Mouse (Mus musculus) left cerebral cortex, adult 11 months (tissue): ENCODE measurements around the gene Eif2ak2.
A peak's percentile ranks its signal among the peaks of the same experiment; 100 is the strongest.

Source experiments
- DNase-seq: peaks from one replicate; pipeline ENCODE4 v3.0.0; 2022; ENCODE audit warnings: low spot score

Eif2ak2 gene

DNA sequence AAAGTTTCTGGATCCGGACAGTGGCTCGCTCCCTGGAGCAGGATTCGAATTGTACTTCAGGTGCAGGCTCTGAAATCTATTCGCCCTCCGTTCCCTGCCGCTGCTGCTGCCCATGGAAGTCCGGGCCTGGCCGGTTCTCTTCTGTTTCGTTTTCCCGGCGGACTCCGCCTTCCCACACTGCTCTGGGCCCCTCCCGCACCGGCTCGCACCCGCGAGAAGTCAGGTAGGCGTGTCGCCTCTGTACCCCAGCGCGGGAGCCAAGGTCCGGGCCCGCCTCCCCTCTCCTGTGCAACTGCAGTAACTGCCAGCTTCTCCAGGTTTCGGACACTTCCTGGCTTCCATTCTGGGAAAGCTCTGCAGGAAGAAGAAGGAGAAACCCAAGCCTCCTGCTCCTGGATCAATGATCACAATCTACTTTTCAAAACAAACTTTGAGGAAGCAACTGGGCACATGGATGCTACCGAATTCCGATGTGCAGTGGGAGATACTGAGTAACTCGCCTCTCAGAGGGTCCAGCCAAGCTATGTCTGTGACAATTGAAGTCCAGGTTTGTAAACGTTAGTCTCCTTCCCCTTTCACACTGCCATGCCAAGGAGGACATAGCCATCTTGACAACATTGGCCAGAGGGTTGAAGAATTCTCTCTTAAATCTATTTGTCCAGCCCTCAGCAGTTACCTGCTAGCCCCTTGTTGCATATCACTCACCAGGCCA lies at the start of gene Eif2ak2:
Gene Eif2ak2, minus strand, starts transcription at position 173 of the 712 bp plus-strand sequence.
- DNase-seq: peak; percentile 9

DNA sequence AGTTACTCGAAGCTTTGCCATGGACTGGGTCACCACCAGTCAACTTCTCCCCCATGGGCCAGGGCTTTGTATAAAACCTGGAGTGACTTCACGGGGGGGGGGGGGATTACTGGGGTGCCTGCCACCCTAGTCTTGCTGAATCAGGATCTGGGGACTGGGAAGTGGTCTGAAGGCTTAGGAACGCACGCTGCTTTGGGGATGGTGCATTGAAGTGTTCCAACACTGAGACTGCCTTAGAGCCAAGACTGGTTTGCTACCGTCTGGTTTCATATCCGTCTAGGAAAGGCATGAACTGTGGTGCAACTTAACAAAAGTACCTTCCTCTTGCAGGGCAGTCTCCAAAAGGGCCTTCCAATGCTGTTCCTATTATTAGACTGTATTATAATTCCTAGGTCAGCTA lies 35.3 kb upstream of the Eif2ak2 start:
- no peak for DNase-seq

DNA sequence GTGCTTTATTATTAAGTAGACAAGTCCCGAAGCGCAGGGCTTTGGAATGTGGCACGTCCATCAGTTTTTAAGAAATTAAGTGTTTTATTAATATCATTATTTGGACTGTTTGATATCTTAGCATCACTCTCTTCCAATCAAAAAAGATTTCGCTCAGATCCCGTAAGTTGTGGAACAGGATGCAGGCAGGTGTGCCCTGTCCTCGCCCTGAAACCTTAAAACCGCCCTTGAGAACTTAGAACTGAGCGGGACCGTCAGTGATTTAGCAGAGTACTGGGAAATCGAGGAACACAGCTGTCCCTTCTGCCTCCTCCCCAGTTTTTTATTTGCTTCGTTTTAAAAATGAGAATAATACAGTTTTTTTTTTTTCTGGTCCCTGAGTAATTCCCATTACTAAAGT lies 34.5 kb upstream of the Eif2ak2 start:
- no peak for DNase-seq

DNA sequence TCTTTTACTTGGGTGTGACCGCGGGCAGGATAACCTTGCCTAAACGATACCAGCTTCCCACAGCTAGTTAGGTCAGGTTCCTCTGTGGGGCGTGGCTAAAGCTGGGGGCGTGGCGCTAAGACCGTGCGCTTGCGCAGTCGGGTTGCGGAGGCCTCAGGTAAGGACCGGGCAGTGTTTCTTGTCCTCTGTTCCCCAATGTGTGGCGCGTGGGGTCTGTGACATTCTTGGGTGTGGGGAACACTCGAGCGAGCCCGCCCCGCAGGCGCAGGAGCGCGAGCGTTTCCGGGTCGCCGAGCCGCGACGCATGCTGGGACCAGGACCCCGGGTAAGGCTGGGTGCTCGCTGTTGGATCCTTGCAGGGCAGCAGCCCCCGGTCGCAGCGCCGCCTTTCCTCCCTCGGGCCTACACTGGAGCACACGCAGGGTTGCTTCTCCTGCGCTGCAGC lies 34.0 kb upstream of the Eif2ak2 start, which contains the start of gene Cebpzos:
Gene Cebpzos, plus strand, starts transcription at position 132 of the 445 bp plus-strand sequence.
- peak; percentile 85 for DNase-seq

DNA sequence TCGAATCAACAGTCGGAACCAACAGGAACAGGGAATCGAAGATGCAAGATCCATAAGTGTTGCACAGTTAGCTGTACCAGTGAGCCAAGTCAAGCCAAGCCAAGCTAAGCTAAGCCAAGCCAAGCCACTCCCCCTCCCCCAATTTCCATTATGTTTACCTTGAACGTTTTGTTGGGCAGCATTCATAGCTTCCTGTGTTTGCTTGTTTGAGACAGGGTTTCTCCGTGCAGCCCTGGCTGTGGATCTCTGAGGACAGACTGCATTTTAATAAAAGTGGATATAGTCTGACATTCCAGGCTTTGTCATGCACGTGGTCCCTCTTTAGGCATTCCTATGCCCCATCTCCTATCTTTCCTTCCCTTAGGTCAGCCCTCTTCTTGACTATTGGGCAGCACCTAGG lies 33.4 kb upstream of the Eif2ak2 start:
- no peak for DNase-seq

DNA sequence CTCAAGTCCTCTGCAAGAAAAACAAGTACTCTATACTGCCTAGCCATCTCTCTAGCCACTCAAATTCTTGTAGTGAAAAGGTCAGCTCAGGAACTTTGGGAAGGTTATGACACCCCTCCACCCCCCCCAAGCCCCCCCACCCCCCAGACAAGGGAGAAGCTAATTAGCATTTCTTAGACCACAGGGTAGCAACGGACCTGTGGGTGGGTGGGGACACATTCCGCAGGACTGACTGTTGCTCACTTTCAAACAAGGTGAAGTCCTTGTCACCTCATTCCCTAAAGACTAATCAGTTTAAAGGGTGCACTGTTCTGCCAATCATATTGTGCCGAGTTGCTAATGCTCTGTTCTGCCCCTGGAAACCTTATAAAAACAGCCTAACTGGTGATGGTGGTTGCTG lies 31.5 kb upstream of the Eif2ak2 start:
- no peak for DNase-seq

DNA sequence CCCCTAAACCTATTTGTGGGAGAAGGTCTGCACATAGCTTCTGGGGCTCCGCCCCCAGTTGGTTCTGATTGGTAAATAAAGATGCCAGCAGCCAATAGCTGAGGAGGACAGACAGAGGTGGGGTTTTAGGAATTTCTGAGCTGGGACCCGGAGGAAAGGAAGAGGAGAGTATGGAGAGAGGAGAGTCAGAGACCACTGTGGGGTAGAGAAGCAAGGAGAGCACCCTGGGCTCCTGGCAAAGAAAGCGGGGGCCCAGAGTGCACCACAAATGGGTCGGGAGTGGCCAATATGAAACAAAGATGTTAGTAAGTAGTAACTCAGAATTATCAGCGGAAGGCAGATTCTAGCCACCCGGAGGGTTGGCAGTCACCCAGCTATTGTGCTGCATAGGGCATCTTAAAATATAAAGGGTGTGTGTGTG lies 30.5 kb upstream of the Eif2ak2 start:
- no peak for DNase-seq

DNA sequence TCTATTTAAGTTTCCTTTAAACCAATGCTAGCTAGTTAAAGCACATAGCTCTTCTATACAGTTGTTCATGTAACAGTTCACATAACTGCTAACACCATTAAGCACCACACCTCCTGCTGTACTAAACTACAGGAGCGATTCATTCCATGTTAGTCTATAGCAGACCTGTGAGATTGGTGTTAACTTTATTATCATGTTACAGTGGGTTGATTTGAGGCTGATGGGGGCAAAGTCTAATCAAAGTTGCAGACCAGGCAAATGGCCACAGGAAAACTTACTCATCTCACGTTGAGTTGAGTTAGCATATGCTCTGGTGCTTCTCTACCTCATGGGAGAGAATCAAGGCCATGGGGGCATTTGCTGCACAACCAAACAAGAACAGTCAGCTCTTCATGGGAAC lies 27.0 kb upstream of the Eif2ak2 start:
- DNase-seq: no peak

DNA sequence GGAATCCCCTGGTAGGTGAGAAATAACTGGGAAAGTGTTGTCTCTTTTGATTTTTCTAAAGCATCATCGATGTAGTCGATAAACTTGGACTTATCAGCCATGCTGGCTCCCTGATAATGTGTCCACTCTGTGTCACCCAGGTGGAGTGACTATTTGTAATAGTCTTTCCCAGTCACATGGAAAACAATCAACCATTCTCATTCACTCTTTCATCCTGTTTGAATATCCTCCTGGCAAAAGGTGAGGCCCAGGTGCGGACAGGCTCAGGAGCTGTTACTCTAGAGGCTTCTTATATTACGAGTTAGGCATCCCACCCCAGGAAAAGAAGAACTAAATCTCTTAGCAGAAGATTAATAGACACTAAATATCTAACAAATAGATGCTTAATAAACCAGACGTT lies 24.5 kb upstream of the Eif2ak2 start, which contains the start of gene Sult6b1:
Gene Sult6b1, minus strand, starts transcription at position 101 of the 400 bp plus-strand sequence.
- no peak for DNase-seq

DNA sequence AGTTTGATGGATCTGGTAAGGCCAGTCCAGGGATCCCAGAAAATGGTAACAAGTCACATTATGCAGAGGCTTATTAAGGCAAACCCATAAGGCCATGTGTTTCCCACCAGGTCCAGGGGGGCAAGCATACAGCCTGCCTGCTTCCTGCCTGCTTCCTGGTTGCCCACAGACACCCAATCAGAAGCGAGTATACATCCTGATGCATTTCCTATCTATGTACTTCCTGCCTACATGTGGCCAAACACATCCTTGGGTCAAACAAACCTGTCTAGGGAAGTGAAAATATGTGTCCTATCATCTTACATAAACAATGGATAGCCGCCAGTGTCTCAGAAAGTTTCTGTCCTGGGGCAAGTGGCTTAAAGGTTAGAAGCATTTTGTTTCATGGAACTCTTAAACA lies 20.8 kb upstream of the Eif2ak2 start:
- DNase-seq: no peak

DNA sequence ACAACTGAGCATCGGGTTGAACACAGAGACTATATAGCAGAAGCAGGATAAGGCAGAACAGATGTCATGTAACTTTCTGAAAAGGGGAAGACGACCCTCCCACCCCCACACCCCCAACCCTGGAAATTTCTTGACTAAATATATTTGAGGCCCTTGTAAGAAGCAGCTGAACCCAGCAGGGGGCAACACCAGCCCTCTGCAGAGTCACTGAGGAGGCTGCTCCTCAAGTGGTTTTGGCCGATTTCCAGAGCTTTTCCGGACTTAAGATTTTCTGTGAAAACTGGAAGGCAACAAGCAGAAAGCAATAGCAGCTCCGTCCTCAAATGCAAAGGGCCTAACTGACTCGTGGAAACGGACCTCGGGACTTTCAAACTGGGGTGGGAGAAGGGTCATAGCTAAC lies 13.0 kb upstream of the Eif2ak2 start:
- no peak for DNase-seq

DNA sequence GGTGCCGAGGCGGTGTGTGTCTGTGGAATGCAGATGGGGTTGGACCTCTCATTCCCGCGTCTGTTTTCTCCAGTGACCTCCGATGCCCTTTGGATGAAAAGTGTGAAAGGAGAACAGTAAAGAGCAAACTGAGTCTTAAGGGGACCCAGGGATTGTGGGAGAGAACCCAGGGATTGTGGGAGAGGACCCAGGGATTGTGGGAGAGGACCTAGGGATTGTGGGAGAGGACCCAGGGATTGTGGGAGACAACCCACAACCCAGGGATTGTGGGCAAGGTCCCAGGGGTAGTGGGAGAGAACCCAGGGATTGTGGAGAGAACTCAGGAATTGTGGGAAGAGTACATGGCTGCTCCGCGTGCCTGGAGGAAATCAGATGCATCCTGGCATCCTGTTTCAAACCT lies 12.6 kb upstream of the Eif2ak2 start:
- no peak for DNase-seq

DNA sequence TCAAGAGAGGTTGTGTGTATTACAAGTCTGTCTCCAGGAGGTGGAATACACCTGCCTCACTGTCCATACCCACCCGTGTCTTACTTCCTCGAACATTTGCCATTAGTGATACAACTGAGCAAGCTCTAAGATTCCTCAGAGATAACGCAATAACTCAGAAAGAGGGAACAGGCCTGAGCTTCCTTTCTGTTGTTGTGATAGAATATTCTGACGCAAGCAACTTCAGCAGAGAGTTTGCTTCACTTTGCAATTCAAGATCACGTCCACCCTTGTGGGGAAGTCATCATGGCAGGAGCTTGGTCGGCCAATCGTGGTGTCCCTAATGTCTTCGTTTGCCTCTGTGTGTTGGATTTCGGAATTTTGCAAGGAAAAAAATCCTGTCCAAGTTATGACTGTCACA lies 8.6 kb upstream of the Eif2ak2 start:
- DNase-seq: no peak

DNA sequence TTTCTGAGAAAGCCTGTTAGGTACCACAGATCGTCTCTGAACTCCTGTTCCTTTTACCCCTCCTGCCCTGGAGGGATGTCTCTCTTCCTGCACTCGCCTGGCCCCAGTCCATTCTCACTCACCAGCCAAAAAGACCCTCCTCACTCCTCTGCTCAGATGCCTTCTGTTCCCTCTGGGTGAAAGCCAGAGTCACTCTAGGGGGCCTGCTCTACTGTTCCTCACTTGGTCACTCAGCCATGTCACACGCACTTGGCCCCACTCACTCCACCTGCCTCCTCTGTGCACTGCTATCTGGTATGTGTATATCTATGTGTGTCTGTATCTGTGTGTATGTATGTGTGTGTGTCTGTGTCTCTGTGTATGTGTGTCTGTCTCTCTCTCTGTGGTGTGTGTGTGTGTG lies 6.8 kb upstream of the Eif2ak2 start:
- no peak for DNase-seq

DNA sequence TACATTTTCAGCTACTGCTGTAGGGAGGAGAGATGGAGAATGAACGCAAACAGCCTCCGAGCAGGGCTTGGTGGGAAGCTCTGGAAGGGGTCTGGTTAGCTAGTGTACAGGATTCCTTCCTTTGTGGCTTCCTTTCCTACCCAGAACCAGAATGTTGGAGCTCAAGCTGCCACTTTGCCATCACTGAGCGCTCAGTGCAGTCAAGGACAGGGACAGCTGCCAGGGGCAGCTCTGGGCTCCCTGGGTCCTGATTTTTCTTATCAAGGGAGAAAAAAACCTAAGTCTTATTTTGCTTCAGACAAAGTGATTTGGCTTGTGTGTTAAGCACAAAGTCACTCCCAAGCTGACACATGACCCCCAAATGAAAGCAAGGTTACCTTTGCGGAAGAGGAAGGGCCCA lies 6.2 kb upstream of the Eif2ak2 start:
- no peak for DNase-seq

DNA sequence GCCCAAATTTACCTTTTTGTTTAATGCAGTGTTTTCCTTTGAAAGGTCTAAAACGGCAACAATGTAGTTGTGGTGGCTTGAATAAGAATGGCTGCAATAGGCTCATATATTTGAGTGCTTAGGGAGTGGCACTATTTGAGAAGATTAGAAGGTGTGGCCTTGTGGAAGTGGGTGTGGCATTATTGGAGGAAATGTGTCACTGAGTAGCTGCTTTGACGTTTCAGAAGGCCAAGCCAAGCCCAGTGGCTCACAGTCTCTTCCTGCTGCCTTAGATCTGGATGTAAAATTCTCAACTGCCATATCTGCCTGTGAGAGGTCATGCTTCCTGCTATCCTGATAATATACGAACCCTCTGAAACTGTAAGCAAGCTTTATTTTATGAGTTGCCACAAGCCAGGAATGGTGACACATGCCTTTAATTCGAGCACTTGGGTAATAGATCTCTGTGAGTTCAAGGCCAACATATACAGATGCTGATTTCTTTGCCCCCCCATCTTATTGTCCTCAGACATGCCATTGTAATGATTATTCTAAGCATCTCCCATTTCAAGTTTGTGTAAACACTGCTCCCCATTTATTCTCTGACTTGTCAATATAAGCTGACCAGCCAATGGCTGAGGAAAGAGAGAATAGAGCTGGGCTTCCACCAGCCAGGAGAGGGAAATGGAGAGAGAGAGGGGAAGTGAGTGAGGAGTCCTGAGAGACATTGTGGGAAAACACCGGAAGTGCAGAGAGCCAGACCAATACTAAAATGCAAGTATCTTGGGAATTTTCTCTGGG lies 3.1 kb upstream of the Eif2ak2 start:
- DNase-seq: no peak

DNA sequence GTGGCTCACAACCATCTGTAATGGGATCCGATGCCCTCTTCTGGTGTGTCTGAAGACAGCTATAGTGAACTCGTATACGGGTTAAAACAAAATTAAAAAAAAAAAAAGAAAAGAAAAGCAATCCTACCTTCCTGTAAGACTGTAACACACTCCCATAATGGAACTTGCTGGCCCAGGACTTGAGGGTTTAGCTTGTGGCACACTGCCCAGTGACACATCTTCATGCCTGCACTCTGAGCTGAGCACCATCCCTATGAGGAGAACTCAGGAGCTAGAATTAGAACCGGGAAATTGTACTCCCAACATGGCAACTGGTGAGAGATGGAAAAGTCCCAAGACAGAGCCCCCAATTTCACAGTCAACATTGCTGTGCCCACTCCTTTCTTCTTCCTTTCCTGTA lies 918 bp upstream of the Eif2ak2 start:
- DNase-seq: no peak

DNA sequence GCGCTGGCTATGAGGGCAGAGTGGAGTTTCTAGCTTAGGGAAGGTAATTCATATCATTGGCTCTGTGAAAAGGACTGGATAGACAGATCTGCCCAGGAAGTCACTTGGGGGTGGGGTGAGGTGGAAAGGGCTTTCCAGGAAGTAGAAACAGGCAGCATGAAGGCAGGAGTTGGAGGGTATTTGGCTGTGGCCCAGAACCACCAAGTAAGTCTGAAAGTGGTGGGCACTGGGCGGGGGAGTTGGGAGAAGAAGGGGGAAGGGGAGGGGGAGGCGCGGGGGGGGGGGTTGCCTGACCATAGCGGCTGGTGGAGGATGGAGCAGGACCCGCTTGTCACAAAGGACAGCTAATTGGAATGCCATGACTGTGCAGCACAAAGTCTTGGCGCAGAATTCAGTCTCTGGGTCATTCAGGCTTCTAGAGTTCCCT lies 482 bp downstream of the Eif2ak2 start:
- DNase-seq: no peak

DNA sequence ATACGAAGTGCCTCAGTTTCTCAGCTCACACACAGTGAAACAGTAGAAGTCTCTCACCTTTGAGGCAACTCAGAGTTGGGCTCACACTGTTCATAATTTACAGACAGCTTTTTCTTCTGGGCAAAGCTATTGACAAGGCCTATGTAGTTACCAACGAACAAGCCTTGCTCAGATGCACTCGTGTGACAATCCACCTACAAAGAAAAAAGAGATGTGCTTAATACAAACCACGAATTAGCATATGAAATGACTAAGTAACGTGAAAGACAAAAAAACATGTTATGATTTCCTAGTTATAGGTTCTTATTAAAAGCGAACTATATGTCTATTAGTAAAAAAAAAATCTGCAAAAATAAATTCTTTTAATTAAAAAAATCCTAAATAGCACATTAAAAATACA lies 8.5 kb downstream of the Eif2ak2 start:
- DNase-seq: no peak

DNA sequence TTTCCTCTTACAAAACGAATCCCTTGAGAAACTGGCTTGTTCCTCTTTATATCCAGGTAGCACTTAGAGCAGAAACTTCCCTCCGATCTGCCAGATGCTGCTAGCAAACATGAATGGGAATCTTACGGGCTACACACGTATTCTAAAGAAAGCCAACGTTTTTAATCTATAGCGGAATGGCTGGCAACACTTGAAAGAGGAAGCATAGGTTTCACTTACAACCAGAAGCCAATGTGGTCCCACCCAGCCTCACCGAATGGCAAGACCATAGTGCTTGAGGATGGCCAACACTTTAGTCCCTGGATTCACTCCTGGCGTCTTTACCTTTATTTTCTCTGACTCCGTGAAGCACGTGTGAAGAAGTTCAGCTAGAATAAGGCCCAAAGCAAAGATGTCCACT lies 26.1 kb downstream of the Eif2ak2 start:
- DNase-seq: no peak

DNA sequence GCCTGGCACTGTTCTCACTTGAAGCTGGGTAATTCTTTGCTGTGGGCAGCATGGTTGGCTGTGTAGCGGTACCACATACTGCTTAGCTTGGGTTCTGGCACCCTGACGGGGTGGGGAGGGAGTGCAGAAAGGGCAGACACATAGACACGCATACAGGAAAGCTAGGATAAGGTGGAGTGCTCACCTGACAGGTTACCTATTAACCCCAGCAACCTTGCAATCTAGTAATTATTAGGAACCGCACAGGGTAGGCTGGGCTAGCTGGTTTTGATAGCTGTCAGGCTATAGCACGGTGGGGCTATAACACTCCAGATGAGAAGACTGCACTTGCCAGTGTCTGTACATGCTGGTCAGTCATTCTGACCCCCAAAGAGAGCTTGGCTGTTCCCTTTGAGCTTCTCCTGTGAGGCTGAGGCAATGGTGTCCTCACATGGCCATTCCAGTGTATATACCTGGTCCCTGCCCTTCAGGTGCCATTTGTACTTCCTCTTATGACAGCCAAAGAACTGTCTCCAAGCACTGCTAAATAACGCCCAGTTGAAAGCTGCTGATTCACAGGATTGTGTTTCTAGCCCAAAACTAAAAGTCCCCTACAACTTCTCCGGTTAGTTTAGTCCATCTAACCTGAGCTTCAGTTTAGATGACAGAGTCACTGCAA lies 40.0 kb downstream of the Eif2ak2 start:
- no peak for DNase-seq

DNA sequence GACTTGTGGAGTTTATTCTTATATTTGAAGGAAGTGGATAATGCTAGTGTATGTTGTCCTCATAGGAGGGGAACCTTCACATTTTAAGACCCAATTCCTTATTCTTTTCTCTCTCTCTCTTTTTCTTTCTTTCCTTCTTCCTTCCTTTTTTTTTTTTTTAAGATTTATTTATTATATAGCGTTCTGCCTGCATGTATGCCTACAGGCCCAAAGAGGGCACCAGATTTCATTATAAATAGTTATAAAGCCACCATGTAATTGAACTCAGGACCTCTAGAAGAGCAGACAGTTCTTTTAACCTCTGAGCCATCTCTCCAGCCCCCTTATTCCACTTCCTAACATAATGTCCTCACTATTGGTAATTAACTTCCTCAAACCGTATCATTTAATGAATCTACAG lies 46.3 kb downstream of the Eif2ak2 start:
- DNase-seq: no peak
